Mouse (Mus musculus): ENCODE results near the gene Olfr1157. TPM values are rescaled to one million over a fixed set of nuclear protein-coding genes. Genes with fewer than 3 reads are reported as not detected.

Olfr1157 gene
- not detected in 2 replicates for polyA plus RNA-seq (2012; rRNA removed)

DNA sequence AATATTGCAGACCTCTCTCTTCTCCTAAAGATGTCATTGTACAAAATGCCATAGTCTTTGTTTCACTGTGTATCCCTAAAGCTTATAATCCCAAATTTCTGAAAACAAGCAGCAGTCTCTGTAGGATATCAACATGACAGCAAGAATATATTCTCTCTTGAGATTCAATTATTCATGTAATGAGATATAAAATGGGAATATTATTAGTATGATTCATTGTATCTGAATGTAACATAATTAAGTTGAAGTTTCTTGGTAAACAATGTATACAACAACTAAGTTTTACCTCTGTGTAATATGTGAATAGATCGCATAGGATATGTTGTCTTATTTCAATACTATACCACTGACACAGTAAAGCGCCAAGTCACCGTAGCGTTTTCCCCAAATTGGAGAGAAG lies at the start of gene Olfr1157:
Gene Olfr1157, minus strand, starts transcription at position 101 of the 400 bp plus-strand sequence.
- DNase-seq (ENCODE audit: low read depth), result no peak
- TF ChIP-seq CTCF (IDR thresholded peaks at IDR 0.05; ENCODE audit: borderline replicate concordance, extremely low read depth, insufficient read depth, insufficient read length) (no peak), POLR2A (IDR thresholded peaks at IDR 0.05; ENCODE audit: borderline replicate concordance, extremely low read depth, insufficient read depth, insufficient read length, poor library complexity, severe bottlenecking) (no peak)

DNA sequence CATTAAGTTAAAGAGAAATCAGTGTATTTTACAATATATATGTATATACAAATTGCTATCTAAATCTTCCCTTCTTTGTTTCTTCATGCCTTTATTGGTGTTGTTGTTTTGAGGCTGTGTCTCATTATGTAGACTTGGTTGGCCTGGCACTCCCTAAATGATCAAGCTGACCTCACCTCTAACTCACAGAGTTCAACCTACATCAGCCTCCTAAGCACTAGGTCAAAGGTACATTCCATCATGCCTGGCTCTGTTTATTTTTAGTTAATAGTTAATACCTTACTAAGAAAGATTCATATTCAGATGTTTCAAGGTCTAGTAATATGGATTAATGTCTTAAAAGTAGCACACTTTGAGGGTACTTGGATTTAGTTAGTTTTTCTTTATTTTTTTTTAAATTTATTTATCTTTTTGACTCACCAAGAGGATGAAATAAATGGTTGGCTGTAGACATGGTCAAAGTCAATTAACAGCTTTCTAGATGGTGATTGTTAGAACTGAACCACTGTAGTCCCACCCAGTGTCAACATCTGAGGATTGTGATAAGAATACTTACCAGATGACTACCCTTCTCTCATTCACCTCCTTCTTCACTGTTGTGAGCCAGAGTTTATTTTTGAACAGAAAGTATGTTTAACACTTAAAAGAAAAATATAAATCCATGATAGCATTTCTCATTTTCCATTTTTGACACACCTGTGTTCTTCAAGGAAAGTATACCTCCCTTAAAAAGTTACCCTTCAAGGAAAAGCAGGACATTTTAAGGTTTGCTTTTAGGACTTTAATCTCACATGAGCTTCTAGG lies 39.6 kb upstream of the Olfr1157 start, which contains the start of gene Olfr1160:
Gene Olfr1160, minus strand, starts transcription at position 754 of the 804 bp plus-strand sequence.
- TF ChIP-seq CTCF (IDR thresholded peaks at IDR 0.05; ENCODE audit: borderline replicate concordance, extremely low read depth, insufficient read depth, insufficient read length), result no peak
- DNase-seq (ENCODE audit: low read depth), result no peak

DNA sequence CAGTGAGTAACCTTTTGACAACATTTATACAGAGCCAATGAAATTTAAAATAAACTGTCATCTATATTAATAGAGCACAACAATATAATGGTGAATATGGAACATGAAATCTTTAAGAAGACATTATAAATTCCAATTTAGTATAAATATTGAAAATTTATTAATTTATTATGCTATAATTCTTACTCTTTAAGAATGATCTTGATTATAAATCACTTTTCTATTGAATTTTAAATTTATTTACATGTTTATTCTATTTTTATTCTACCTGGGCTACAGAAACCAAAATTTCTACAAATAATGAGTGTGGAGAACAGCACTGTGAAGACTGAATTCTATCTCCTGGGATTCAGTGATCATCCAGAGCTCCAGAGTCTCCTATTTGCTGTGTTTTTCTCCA lies 21.7 kb upstream of the Olfr1157 start, which contains the start of gene Olfr1158:
Gene Olfr1158, plus strand, starts transcription at position 301 of the 400 bp plus-strand sequence.
- DNase-seq (ENCODE audit: low read depth), result no peak
- TF ChIP-seq POLR2A (IDR thresholded peaks at IDR 0.05; ENCODE audit: borderline replicate concordance, extremely low read depth, insufficient read depth, insufficient read length, poor library complexity, severe bottlenecking) (no peak), CTCF (IDR thresholded peaks at IDR 0.05; ENCODE audit: borderline replicate concordance, extremely low read depth, insufficient read depth, insufficient read length) (no peak)

DNA sequence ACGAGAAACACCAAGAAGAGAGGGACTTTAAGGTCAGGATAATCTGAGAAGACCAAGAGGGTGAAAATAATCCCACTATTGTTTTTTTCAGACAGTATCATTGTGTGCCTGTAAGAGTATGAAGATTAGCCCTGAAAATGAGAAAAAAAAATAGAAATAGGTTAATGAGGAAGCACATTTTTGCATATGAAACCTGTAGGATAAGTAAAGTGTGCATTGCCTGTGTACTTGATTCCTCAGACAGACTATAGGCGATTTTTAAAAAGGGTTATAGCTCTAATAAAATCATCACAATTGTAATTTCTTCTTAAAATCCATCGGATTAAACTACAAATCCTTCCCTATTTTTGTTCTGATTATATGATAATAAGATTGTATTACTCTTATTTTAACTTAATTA lies 6.5 kb upstream of the Olfr1157 start, which contains the start of gene Olfr74:
Gene Olfr74, minus strand, starts transcription at position 101 of the 400 bp plus-strand sequence.
- DNase-seq (ENCODE audit: low read depth), result no peak
- no peak for TF ChIP-seq CTCF (IDR thresholded peaks at IDR 0.05; ENCODE audit: borderline replicate concordance, extremely low read depth, insufficient read depth, insufficient read length)
- TF ChIP-seq POLR2A (IDR thresholded peaks at IDR 0.05; ENCODE audit: borderline replicate concordance, extremely low read depth, insufficient read depth, insufficient read length, poor library complexity, severe bottlenecking), result no peak

DNA sequence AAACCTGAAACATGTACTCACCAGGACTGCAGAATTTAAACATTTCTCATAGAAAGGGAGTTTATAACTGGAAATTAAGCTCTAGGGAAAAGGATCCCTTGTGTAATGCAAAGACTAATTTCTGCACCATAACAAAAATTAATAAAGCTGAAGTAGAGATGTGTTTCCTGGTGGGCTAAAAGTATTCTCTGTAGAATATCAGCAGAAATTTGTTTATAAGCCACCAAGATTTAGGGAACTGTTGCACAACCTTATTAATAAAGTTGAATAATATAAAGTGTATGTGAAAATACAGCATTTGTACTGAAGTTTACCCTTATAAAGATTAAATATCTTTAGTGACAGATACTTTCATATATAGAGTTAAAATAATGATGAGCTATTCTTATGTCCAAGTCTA lies 15.1 kb downstream of the Olfr1157 start, which contains the start of gene Olfr1156:
Gene Olfr1156, minus strand, starts transcription at position 101 of the 400 bp plus-strand sequence.
- TF ChIP-seq POLR2A (IDR thresholded peaks at IDR 0.05; ENCODE audit: borderline replicate concordance, extremely low read depth, insufficient read depth, insufficient read length, poor library complexity, severe bottlenecking) (no peak), CTCF (IDR thresholded peaks at IDR 0.05; ENCODE audit: borderline replicate concordance, extremely low read depth, insufficient read depth, insufficient read length) (no peak)
- DNase-seq (ENCODE audit: low read depth), result no peak

DNA sequence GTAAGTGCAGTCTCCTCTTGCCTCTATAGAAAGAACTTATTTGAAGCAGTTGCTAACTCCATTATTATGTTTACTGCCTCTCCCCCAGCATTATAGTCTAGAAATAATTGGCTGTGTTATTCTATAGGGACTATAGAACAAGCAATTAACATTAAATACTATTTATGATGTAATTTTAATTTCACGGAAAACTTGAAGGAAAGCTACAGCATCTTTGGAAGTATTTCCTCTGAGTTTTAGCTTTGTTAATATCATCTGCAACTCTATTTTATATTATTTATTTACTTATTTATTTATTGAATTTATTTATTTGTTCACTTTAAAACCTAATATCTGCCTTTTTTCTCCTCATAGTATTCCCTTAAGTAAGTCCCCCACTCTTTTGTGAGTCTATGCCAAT lies 23.1 kb downstream of the Olfr1157 start, which contains the start of gene Olfr1155:
Gene Olfr1155, minus strand, starts transcription at position 101 of the 400 bp plus-strand sequence.
- no peak for DNase-seq (ENCODE audit: low read depth)
- TF ChIP-seq POLR2A (IDR thresholded peaks at IDR 0.05; ENCODE audit: borderline replicate concordance, extremely low read depth, insufficient read depth, insufficient read length, poor library complexity, severe bottlenecking), result no peak
- no peak for TF ChIP-seq CTCF (IDR thresholded peaks at IDR 0.05; ENCODE audit: borderline replicate concordance, extremely low read depth, insufficient read depth, insufficient read length)

Other genes starting within 250 kb of the Olfr1157 start
- not detected in 2 replicates for gene Olfr1138, start 228.3 kb downstream of the Olfr1157 start, polyA plus RNA-seq (2012; rRNA removed)
- gene Olfr1140, start 224.5 kb downstream of the Olfr1157 start, polyA plus RNA-seq (2012; rRNA removed), result not detected in 2 replicates
- gene Olfr1141, start 214.3 kb downstream of the Olfr1157 start, polyA plus RNA-seq (2012; rRNA removed), result not detected in 2 replicates
- gene Olfr152, start 188.8 kb downstream of the Olfr1157 start, polyA plus RNA-seq (2012; rRNA removed), result not detected in 2 replicates
- not detected in 2 replicates for gene Olfr1143, start 167.7 kb downstream of the Olfr1157 start, polyA plus RNA-seq (2012; rRNA removed)
- gene Olfr1145, start 158.5 kb downstream of the Olfr1157 start, polyA plus RNA-seq (2012; rRNA removed), result not detected in 2 replicates
- gene Olfr1148, start 137.8 kb downstream of the Olfr1157 start, polyA plus RNA-seq (2012; rRNA removed), result not detected in 2 replicates
- gene Olfr1150-ps1, start 124.3 kb downstream of the Olfr1157 start, polyA plus RNA-seq (2012; rRNA removed), result not detected in 2 replicates
- not detected in 2 replicates for gene Olfr1151, start 112.4 kb downstream of the Olfr1157 start, polyA plus RNA-seq (2012; rRNA removed)
- gene Olfr1152, start 101.8 kb downstream of the Olfr1157 start, polyA plus RNA-seq (2012; rRNA removed), result not detected in 2 replicates
- gene Olfr1153, start 73.3 kb downstream of the Olfr1157 start, polyA plus RNA-seq (2012; rRNA removed), result not detected in 2 replicates
- not detected in 2 replicates for gene Olfr1154, start 63.1 kb downstream of the Olfr1157 start, polyA plus RNA-seq (2012; rRNA removed)
- not detected in 2 replicates for gene Olfr1155, start 23.2 kb downstream of the Olfr1157 start, polyA plus RNA-seq (2012; rRNA removed)
- gene Olfr1156, start 15.2 kb downstream of the Olfr1157 start, polyA plus RNA-seq (2012; rRNA removed), result not detected in 2 replicates
- gene Olfr74, start 6.4 kb upstream of the Olfr1157 start, polyA plus RNA-seq (2012; rRNA removed), result not detected in 2 replicates
- gene Olfr1158, start 21.8 kb upstream of the Olfr1157 start, polyA plus RNA-seq (2012; rRNA removed), result not detected in 2 replicates
- gene Olfr1160, start 40.0 kb upstream of the Olfr1157 start, polyA plus RNA-seq (2012; rRNA removed), result not detected in 2 replicates
- gene Olfr1161, start 54.5 kb upstream of the Olfr1157 start, polyA plus RNA-seq (2012; rRNA removed), result not detected in 2 replicates
- gene Olfr73, start 69.4 kb upstream of the Olfr1157 start, polyA plus RNA-seq (2012; rRNA removed), result not detected in 2 replicates
- gene Olfr1162, start 82.8 kb upstream of the Olfr1157 start, polyA plus RNA-seq (2012; rRNA removed), result not detected in 2 replicates
- gene Olfr1163, start 103.5 kb upstream of the Olfr1157 start, polyA plus RNA-seq (2012; rRNA removed), result not detected in 2 replicates
- not detected in 2 replicates for gene Olfr1164, start 125.7 kb upstream of the Olfr1157 start, polyA plus RNA-seq (2012; rRNA removed)
- gene Olfr1166, start 160.0 kb upstream of the Olfr1157 start, polyA plus RNA-seq (2012; rRNA removed), result not detected in 2 replicates
- gene Olfr1167, start 186.9 kb upstream of the Olfr1157 start, polyA plus RNA-seq (2012; rRNA removed), result not detected in 2 replicates
- gene Olfr1168, start 213.6 kb upstream of the Olfr1157 start, polyA plus RNA-seq (2012; rRNA removed), result not detected in 2 replicates